17 mouse cellular contexts compared by ENCODE assay signal in the genomic region with DNA sequence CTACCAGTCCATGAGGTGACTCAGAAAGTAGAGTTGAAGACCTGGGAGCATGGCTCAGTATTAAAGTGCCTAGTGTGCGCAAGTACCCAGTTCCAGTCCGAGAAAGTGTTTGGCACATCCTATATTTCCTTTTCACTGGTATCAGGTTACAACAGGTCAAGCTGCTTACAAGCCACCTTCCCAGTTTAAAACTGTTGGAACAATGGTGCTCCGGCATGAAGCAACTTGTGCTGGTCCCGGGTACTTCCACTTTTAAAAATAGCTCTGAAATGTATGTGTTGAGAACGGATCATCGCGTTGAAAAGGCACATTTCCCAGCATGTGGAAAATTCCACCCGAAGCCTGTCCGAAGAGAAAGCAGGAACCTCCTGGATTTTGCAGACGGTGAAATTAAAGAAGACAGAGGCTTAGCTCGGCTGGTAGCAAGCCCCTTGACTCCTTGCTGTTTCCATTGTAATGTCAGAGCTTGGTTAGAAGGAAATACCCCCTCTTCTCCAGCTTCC. TPM values are rescaled to one million over a fixed set of nuclear protein-coding genes. Genes with fewer than 3 reads are reported as not detected.
A peak's percentile ranks its signal among the peaks of the same experiment; 100 is the strongest.
DNase-seq lines count a peak whose midpoint lies in the region; ATAC-seq and TF ChIP-seq lines count a peak whose summit lies in the region.
"Had no signal": no experiment of that assay in that cellular context is flagged by ENCODE, and none has a peak within 500 bp of the region (broad histone marks: within the 10 kb centered on the region; RNA-seq: fewer than 3 reads in every experiment).

No protein-coding gene starts in this region.

- dilution Hi-C loops in CH12.LX (cut with MboI; ENCODE audit: extremely low pct_ligation_motif_present, extremely low pct_unique_long_range_greater_than_20kb, low sequenced_read_pairs), result no loop called here

- 0 out of 2 replicates have a peak, but pooled peaks cover 3% of the 10 kb centered on the region for H3K4me1 ChIP-seq in kidney, adult 2 months (ENCODE audit: control insufficient read depth, insufficient read depth, low read length)
- H3K4me1 ChIP-seq in CH12.LX (ENCODE audit: control insufficient read depth in 1 of 2, insufficient read depth in 2 of 2), result 0 out of 4 replicates have a peak, but pooled peaks cover 0 to 3% of the 10 kb centered on the region in 2 experiments
- H3K4me1 ChIP-seq: forebrain, embryonic 13.5 days; hindbrain, embryonic 13.5 days; liver, embryonic 13.5 days; neural tube, embryonic 15.5 days had no signal

- no peaks in the 10 kb centered on the region for H3K36me3 ChIP-seq in kidney, adult 2 months (ENCODE audit: control insufficient read depth, insufficient read depth, low read length)
- no peaks in the 10 kb centered on the region for H3K36me3 ChIP-seq in CH12.LX (replicated peaks in 1 of 2; ENCODE audit: control insufficient read depth in 1 of 2, insufficient read depth in 1 of 2, low read length in 1 of 2)
- H3K36me3 ChIP-seq: hindbrain, embryonic 13.5 days; liver, embryonic 13.5 days; midbrain, embryonic 10.5 days; neural tube, embryonic 15.5 days had no signal

- intact Hi-C loops in gastrocnemius, adult 2 months (cut with DNase I), result no loop called here

- in situ Hi-C loops in CH12.LX (cut with MboI; ENCODE audit: low pct_ligation_motif_present, low pct_unique_long_range_greater_than_20kb, low sequenced_read_pairs), result no loop called here

- peak overlapping the region; percentile 88 for H3K4me2 ChIP-seq in CH12.LX (ENCODE audit: insufficient read depth, low read depth, poor library complexity, severe bottlenecking)
- H3K4me2 ChIP-seq: forebrain, embryonic 13.5 days; hindbrain, embryonic 13.5 days; liver, embryonic 13.5 days; neural tube, embryonic 15.5 days had no signal

- ATAC-seq in granulocyte monocyte progenitor cell, adult 5-6 weeks (replicated peaks; ENCODE audit: poor library complexity, severe bottlenecking), result peak; percentile 47
- ATAC-seq in erythroid progenitor cell, adult 5-6 weeks (replicated peaks; ENCODE audit: low FRiP score, poor library complexity, severe bottlenecking), result no peak
- ATAC-seq: forebrain, embryonic 13.5 days; intestine, embryonic 16.5 days had no signal

- peak overlapping the region; percentile 26 for H3K4me3 ChIP-seq in gastrocnemius, adult 2 months
- H3K4me3 ChIP-seq in kidney, adult 2 months (ENCODE audit: insufficient read depth, low read depth, low read length), result no peak overlapping the region
- H3K4me3 ChIP-seq in CH12.LX (replicated peaks in 1 of 3; ENCODE audit: low read depth in 2 of 3, low read length in 2 of 3, poor library complexity in 1 of 3), result peak overlapping the region in 1 of 3 experiments; percentile 40
- H3K4me3 ChIP-seq: forebrain, embryonic 13.5 days; hindbrain, embryonic 13.5 days; left cerebral cortex, adult 2 months; liver, embryonic 13.5 days; midbrain, embryonic 10.5 days; neural tube, embryonic 15.5 days had no signal

- H3K27ac ChIP-seq in gastrocnemius, adult 2 months, result peak overlapping the region; percentile 21; the same call in 1 of the 2 replicates
- H3K27ac ChIP-seq in kidney, adult 2 months (ENCODE audit: insufficient read depth, low read depth, low read length), result peak overlapping the region; percentile 75
- H3K27ac ChIP-seq in CH12.LX (ENCODE audit: insufficient read depth, low read depth), result no peak overlapping the region
- H3K27ac ChIP-seq: forebrain, embryonic 13.5 days; hindbrain, embryonic 13.5 days; left cerebral cortex, adult 2 months; liver, embryonic 13.5 days; midbrain, embryonic 10.5 days; neural tube, embryonic 15.5 days had no signal

- no peaks in the 10 kb centered on the region for H3K79me2 ChIP-seq in CH12.LX (replicated peaks; ENCODE audit: control insufficient read depth, extremely low read depth, insufficient read depth, poor library complexity, severe bottlenecking)

- TF ChIP-seq POLR2A in kidney, adult 2 months (IDR thresholded peaks at IDR 0.05; ENCODE audit: low read depth, low read length), result no peak
- TF ChIP-seq POLR2A in CH12.LX (IDR thresholded peaks at IDR 0.05; ENCODE audit: low read depth, low read length), result no peak

- 51% methylated on average over 11 of the region's 11 CpGs for WGBS in kidney, adult 2 months

- no peaks in the 10 kb centered on the region for H3K9me3 ChIP-seq in CH12.LX (replicated peaks; ENCODE audit: low read length)
- H3K9me3 ChIP-seq: forebrain, embryonic 13.5 days; hindbrain, embryonic 13.5 days; liver, embryonic 13.5 days; midbrain, embryonic 10.5 days; neural tube, embryonic 15.5 days had no signal

- no peak for DNase-seq in gastrocnemius, adult 2 months
- DNase-seq in gastrocnemius, postnatal 10 days, result no peak
- DNase-seq in kidney, adult 2 months, result peak; percentile 21
- DNase-seq in kidney, postnatal 10 days, result no peak
- DNase-seq in CH12.LX (ENCODE audit: extremely low read depth), result no peak
- no peak for DNase-seq in layer of hippocampus, adult 9-11 months
- DNase-seq: adrenal gland, adult 8-10 months; cerebellum, postnatal 10 days; liver, embryonic 13.5 days had no signal

- no peak for TF ChIP-seq RAD21 in CH12.LX (IDR thresholded peaks at IDR 0.05; ENCODE audit: low read depth, low read length)

- H3K9ac ChIP-seq in CH12.LX (ENCODE audit: insufficient read depth, low read depth), result peak overlapping the region; percentile 12; the same call in 1 of the 2 replicates
- H3K9ac ChIP-seq: forebrain, embryonic 13.5 days; hindbrain, embryonic 13.5 days; liver, embryonic 13.5 days; neural tube, embryonic 15.5 days had no signal

- H3K27me3 ChIP-seq in kidney, adult 2 months (replicated peaks; ENCODE audit: control insufficient read depth, insufficient read depth, low read length), result no peaks in the 10 kb centered on the region
- H3K27me3 ChIP-seq in CH12.LX (replicated peaks), result no peaks in the 10 kb centered on the region
- H3K27me3 ChIP-seq: forebrain, embryonic 13.5 days; hindbrain, embryonic 13.5 days; liver, embryonic 13.5 days; neural tube, embryonic 15.5 days had no signal

- TF ChIP-seq EP300 in CH12.LX (IDR thresholded peaks at IDR 0.05; ENCODE audit: low read length), result no peak

- no peak for TF ChIP-seq CTCF in gastrocnemius, adult 2 months (IDR thresholded peaks at IDR 0.05)
- no peak for TF ChIP-seq CTCF in kidney, adult 2 months (conservative IDR thresholded peaks at IDR 0.05; ENCODE audit: insufficient read depth, insufficient read length, low read depth, low read length)
- no peak for TF ChIP-seq CTCF in CH12.LX (conservative IDR thresholded peaks at IDR 0.05 in 1 of 2, IDR thresholded peaks at IDR 0.05 in 1 of 2; ENCODE audit: low read depth in 2 of 2, low read length in 2 of 2)

TF ChIP-seq in CH12.LX, 34 proteins besides CTCF, POLR2A, EP300 and RAD21:
- TF ChIP-seq ZKSCAN1 (IDR thresholded peaks at IDR 0.05; ENCODE audit: borderline replicate concordance, low read depth, low read length) (peak; percentile 50), ZNF384 (IDR thresholded peaks at IDR 0.05; ENCODE audit: low read depth, low read length) (no peak)

RNA-seq across cellular contexts. Expression of gene Dram1, which starts 32.9 kb away (rescaled TPM):
- total RNA-seq in gastrocnemius, adult 2 months (2021), result 1 to 10 TPM; 1.0 to 1.7 TPM
- 1 to 10 TPM; 2.5 to 2.6 TPM for total RNA-seq in gastrocnemius, postnatal 10 days (2021)
- polyA plus RNA-seq in kidney, adult 2 months (2012; rRNA removed), result 16.4 and 18.5 TPM in 2 replicates
- total RNA-seq in CH12.LX (2012; rRNA removed), result 0.04 TPM in 2 replicates
- not detected in 2 replicates for total RNA-seq in CH12.LX (2014; rRNA removed)
- not detected in 2 replicates for polyA plus RNA-seq in CH12.LX (2012; ENCODE audit: insufficient read length, low read depth)
- 21.7 and 34.6 TPM in 2 replicates for total RNA-seq in granulocyte monocyte progenitor cell, adult 5-6 weeks (2014; fragmentation: Nextera tagmentation)
- 24.8 and 33.2 TPM in 2 replicates for total RNA-seq in granulocyte monocyte progenitor cell, adult 5-6 weeks (2017)
- total RNA-seq in erythroid progenitor cell, adult 5-6 weeks (2015; ENCODE audit: low replicate concordance), result 8.3 and 10.9 TPM in 2 replicates
- 4.1 and 5.9 TPM in 2 replicates for total RNA-seq in erythroid progenitor cell, adult 5-6 weeks (2017; ENCODE audit: low replicate concordance)

RNA-seq across cellular contexts. Expression of gene Gnptab, which starts 33.0 kb away (rescaled TPM):
- total RNA-seq in gastrocnemius, adult 2 months (2021), result 10 to 100 TPM; 14.7 to 15.3 TPM
- 10 to 100 TPM; 11.9 to 13.5 TPM for total RNA-seq in gastrocnemius, postnatal 10 days (2021)
- 12.6 and 12.8 TPM in 2 replicates for polyA plus RNA-seq in kidney, adult 2 months (2012; rRNA removed)
- total RNA-seq in CH12.LX (2012; rRNA removed) (18.0 and 18.7 TPM in 2 replicates), CH12.LX (2014; rRNA removed) (12.2 and 13.2 TPM in 2 replicates)
- polyA plus RNA-seq in CH12.LX (2012; ENCODE audit: insufficient read length, low read depth), result 34.7 and 38.2 TPM in 2 replicates
- total RNA-seq in granulocyte monocyte progenitor cell, adult 5-6 weeks (2014; fragmentation: Nextera tagmentation), result 80.5 and 85.2 TPM in 2 replicates
- total RNA-seq in granulocyte monocyte progenitor cell, adult 5-6 weeks (2017), result 53.4 and 62.9 TPM in 2 replicates
- total RNA-seq in erythroid progenitor cell, adult 5-6 weeks (2015; ENCODE audit: low replicate concordance), result 10.1 TPM in 2 replicates
- 5.9 and 11.0 TPM in 2 replicates for total RNA-seq in erythroid progenitor cell, adult 5-6 weeks (2017; ENCODE audit: low replicate concordance)
